Mouse (Mus musculus) CH12.LX (cell line): ENCODE results near the gene Nup50. TPM values are rescaled to one million over a fixed set of nuclear protein-coding genes. Genes with fewer than 3 reads are reported as not detected.

Source experiments
- DNase-seq: peaks from one replicate; pipeline ENCODE4 v3.0.0-alpha.2; 2013; ENCODE audit errors: extremely low read depth
- H3K27ac ChIP-seq: 2 replicates; pipeline ENCODE4 v1.5.1; 2012; ENCODE audit warnings: low read depth, mild to moderate bottlenecking, control low read depth, moderate library complexity; ENCODE audit not compliant: insufficient read depth
- H3K27me3 ChIP-seq: replicated peaks from 2 replicates; pipeline ENCODE3; 2012; ENCODE audit warnings: inconsistent platforms
- H3K36me3 ChIP-seq, 2 experiments: replicated peaks in 1 of 2; 2 replicates each; pipeline versions ENCODE3 to v1.6.1; 2012; ENCODE audit warnings: inconsistent platforms in 1 of 2, low read length in 1 of 2, mild to moderate bottlenecking in 1 of 2, mixed read lengths in 1 of 2, moderate library complexity in 1 of 2; ENCODE audit not compliant: control insufficient read depth in 1 of 2, insufficient read depth in 1 of 2
- H3K4me1 ChIP-seq, 2 experiments: 2 replicates each; pipeline ENCODE4 v1.6.1; 2012; ENCODE audit warnings: inconsistent platforms in 1 of 2, moderate library complexity in 1 of 2; ENCODE audit not compliant: insufficient read depth in 2 of 2, control insufficient read depth in 1 of 2
- H3K4me2 ChIP-seq: 2 replicates; pipeline ENCODE4 v1.6.1; 2012; ENCODE audit warnings: low read depth, mild to moderate bottlenecking, control low read depth; ENCODE audit not compliant: poor library complexity, insufficient read depth, severe bottlenecking
- H3K4me3 ChIP-seq, 3 experiments: fragments of 150-350 bp in 1 of 3; sonication (generic) in 1 of 3; replicated peaks in 1 of 3; 2 replicates each; pipeline versions ENCODE3 to v1.5.1; 2011 to 2012; ENCODE audit warnings: low read depth in 2 of 3, low read length in 2 of 3, mild to moderate bottlenecking in 2 of 3, moderate library complexity in 2 of 3, control low read depth in 1 of 3, improper control_type of control experiment in 1 of 3, inconsistent platforms in 1 of 3, mixed read lengths in 1 of 3; ENCODE audit not compliant: poor library complexity in 1 of 3
- H3K79me2 ChIP-seq: replicated peaks from 2 replicates; pipeline ENCODE4 v1.6.1; 2012; ENCODE audit warnings: mild to moderate bottlenecking, moderate library complexity; ENCODE audit not compliant: control insufficient read depth, poor library complexity, insufficient read depth, severe bottlenecking; ENCODE audit errors: extremely low read depth
- H3K9ac ChIP-seq: 2 replicates; pipeline ENCODE4 v1.6.1; 2012; ENCODE audit warnings: low read depth, mild to moderate bottlenecking, control low read depth, moderate library complexity; ENCODE audit not compliant: insufficient read depth
- H3K9me3 ChIP-seq: replicated peaks from 2 replicates; pipeline ENCODE3; 2012; ENCODE audit warnings: low read length, inconsistent platforms, mixed read lengths
- BHLHE40 ChIP-seq: IDR thresholded peaks from 2 replicates; pipeline ENCODE4 v1.6.1; 2011; ENCODE audit warnings: mild to moderate bottlenecking, low read depth, low read length, improper control_type of control experiment
- CHD1 ChIP-seq: IDR thresholded peaks from 2 replicates; pipeline ENCODE4 v1.6.1; 2012; ENCODE audit warnings: low read depth, low read length, improper control_type of control experiment, inconsistent platforms
- CHD2 ChIP-seq: IDR thresholded peaks from 2 replicates; pipeline ENCODE4 v1.6.1; 2011; ENCODE audit warnings: low read length, improper control_type of control experiment
- CTCF ChIP-seq, 2 experiments: IDR thresholded peaks in 1 of 2; conservative IDR thresholded peaks in 1 of 2; 2 replicates each; pipeline ENCODE4 v1.5.1; 2011 to 2012; ENCODE audit warnings: low read depth in 2 of 2, low read length in 2 of 2, improper control_type of control experiment in 1 of 2, inconsistent platforms in 1 of 2, mild to moderate bottlenecking in 1 of 2, moderate library complexity in 1 of 2
- E2F4 ChIP-seq: IDR thresholded peaks from 2 replicates; pipeline ENCODE4 v1.6.1; 2011; ENCODE audit warnings: low read depth, low read length, improper control_type of control experiment; ENCODE audit not compliant: insufficient replicate concordance
- EP300 ChIP-seq: IDR thresholded peaks from 2 replicates; pipeline ENCODE4 v1.6.1; 2011; ENCODE audit warnings: low read length, improper control_type of control experiment
- ETS1 ChIP-seq: conservative IDR thresholded peaks from 2 replicates; pipeline ENCODE4 v1.6.1; 2012; ENCODE audit warnings: low read depth, mild to moderate bottlenecking, inconsistent platforms, low read length, improper control_type of control experiment, moderate library complexity
- GABPA ChIP-seq: IDR thresholded peaks from 2 replicates; pipeline ENCODE4 v1.6.1; 2012; ENCODE audit warnings: low read depth, low read length, improper control_type of control experiment, inconsistent platforms; ENCODE audit not compliant: insufficient replicate concordance
- IRF4 ChIP-seq: IDR thresholded peaks from 2 replicates; pipeline ENCODE4 v1.6.1; 2014; ENCODE audit warnings: low read depth, mild to moderate bottlenecking, inconsistent platforms, low read length, improper control_type of control experiment
- JUN ChIP-seq: IDR thresholded peaks from 2 replicates; pipeline ENCODE4 v1.6.1; 2011; ENCODE audit warnings: low read depth, mild to moderate bottlenecking, low read length, improper control_type of control experiment, moderate library complexity; ENCODE audit not compliant: insufficient read depth
- KAT2A ChIP-seq: IDR thresholded peaks from 2 replicates; pipeline ENCODE4 v1.6.1; 2012; ENCODE audit warnings: low read length, improper control_type of control experiment, inconsistent platforms; ENCODE audit not compliant: insufficient replicate concordance
- MAFK ChIP-seq: IDR thresholded peaks from 2 replicates; pipeline ENCODE4 v1.6.1; 2011; ENCODE audit warnings: low read length, improper control_type of control experiment; ENCODE audit not compliant: insufficient replicate concordance
- MAX ChIP-seq: IDR thresholded peaks from 2 replicates; pipeline ENCODE4 v1.6.1; 2011; ENCODE audit warnings: low read length, improper control_type of control experiment
- MAZ ChIP-seq: IDR thresholded peaks from 2 replicates; pipeline ENCODE4 v1.6.1; 2012; ENCODE audit warnings: low read depth, mild to moderate bottlenecking, inconsistent platforms, low read length, improper control_type of control experiment, moderate library complexity
- MYC ChIP-seq: IDR thresholded peaks from 2 replicates; pipeline ENCODE4 v1.6.1; 2011; ENCODE audit warnings: low read depth, mild to moderate bottlenecking, improper control_type of control experiment, low read length
- NELFE ChIP-seq: IDR thresholded peaks from 2 replicates; pipeline ENCODE4 v1.6.1; 2011; ENCODE audit warnings: low read depth, low read length, improper control_type of control experiment
- NRF1 ChIP-seq: IDR thresholded peaks from 2 replicates; pipeline ENCODE4 v1.6.1; 2014; ENCODE audit warnings: low read depth, mild to moderate bottlenecking, inconsistent platforms, low read length, improper control_type of control experiment, moderate library complexity
- PAX5 ChIP-seq: IDR thresholded peaks from 2 replicates; pipeline ENCODE4 v1.6.1; 2012; ENCODE audit warnings: low read length, inconsistent platforms, mixed read lengths
- POLR2A ChIP-seq: IDR thresholded peaks from 2 replicates; pipeline ENCODE4 v1.6.1; 2011; ENCODE audit warnings: low read depth, mild to moderate bottlenecking, improper control_type of control experiment, low read length
- POLR2AphosphoS2 ChIP-seq: IDR thresholded peaks from 2 replicates; pipeline ENCODE4 v1.6.1; 2011; ENCODE audit warnings: low read depth, low read length, improper control_type of control experiment
- RAD21 ChIP-seq: IDR thresholded peaks from 2 replicates; pipeline ENCODE4 v1.6.1; 2011; ENCODE audit warnings: low read depth, mild to moderate bottlenecking, low read length, improper control_type of control experiment, moderate library complexity
- RCOR1 ChIP-seq: conservative IDR thresholded peaks from 2 replicates; pipeline ENCODE4 v1.6.1; 2012; ENCODE audit warnings: low read depth, mild to moderate bottlenecking, inconsistent platforms, low read length, improper control_type of control experiment
- SIN3A ChIP-seq: IDR thresholded peaks from 2 replicates; pipeline ENCODE4 v1.6.1; 2012; ENCODE audit warnings: low read length, improper control_type of control experiment, inconsistent platforms
- TCF12 ChIP-seq: IDR thresholded peaks from 2 replicates; pipeline ENCODE4 v1.6.1; 2014; ENCODE audit warnings: low read depth, mild to moderate bottlenecking, inconsistent platforms, low read length, improper control_type of control experiment
- UBTF ChIP-seq: IDR thresholded peaks from 2 replicates; pipeline ENCODE4 v1.6.1; 2012; ENCODE audit warnings: low read depth, mild to moderate bottlenecking, inconsistent platforms, low read length, improper control_type of control experiment, moderate library complexity
- ZC3H11A ChIP-seq: IDR thresholded peaks from 2 replicates; pipeline ENCODE4 v1.6.1; 2012; ENCODE audit warnings: low read depth, mild to moderate bottlenecking, inconsistent platforms, low read length, improper control_type of control experiment
- ZMIZ1 ChIP-seq: IDR thresholded peaks from 2 replicates; pipeline ENCODE4 v1.6.1; 2012; ENCODE audit warnings: low read depth, mild to moderate bottlenecking, inconsistent platforms, low read length, improper control_type of control experiment
- dilution Hi-C: fragments of 300-500 bp; cut with MboI; formaldehyde crosslinking; loops from 2 replicates; pipeline ENCODE4 v1.14.3; 2020; ENCODE audit warnings: low sequenced_read_pairs; ENCODE audit not compliant: extremely low pct_unique_long_range_greater_than_20kb, extremely low pct_ligation_motif_present
- in situ Hi-C: fragments of 300-500 bp; cut with MboI; formaldehyde crosslinking; loops from 3 replicates; pipeline ENCODE4 v1.14.3; 2019; ENCODE audit warnings: low sequenced_read_pairs, low pct_ligation_motif_present, low pct_unique_long_range_greater_than_20kb, mixed read lengths
- polyA plus RNA-seq: library from polyadenylated mRNA; unstranded; fragments of >175 nt; gene quantifications from 2 replicates; pipeline ENCODE4 v1.2.1, GENCODE M21; 2012; ENCODE audit warnings: low read depth; ENCODE audit not compliant: insufficient read length
- total RNA-seq, 2 experiments: library from RNA; depleted of rRNA; stranded (reverse); fragments of 300-350 nt in 1 of 2; fragments of >200 nt in 1 of 2; gene quantifications; 2 replicates each; pipeline ENCODE4 v1.2.3; 2012 to 2014

The Nup50 gene
- total and polyA plus RNA-seq, 3 experiments: 39.2 to 85.6 (median 43.4) TPM

GRCm38 (mm10) chr15:84942647-84943285, 19.6 kb downstream of the Nup50 start:
- dilution Hi-C loops: no loop called here
- peaks cover 43 to 69% of the 10 kb centered on the region in 2 experiments for H3K36me3 ChIP-seq
- TF ChIP-seq ZC3H11A: no peak
- TF ChIP-seq RCOR1: no peak
- no peak for TF ChIP-seq NRF1
- no peak for TF ChIP-seq UBTF
- no peak for TF ChIP-seq BHLHE40
- TF ChIP-seq CTCF (conservative IDR thresholded peaks at IDR 0.05 in 1 of 2, IDR thresholded peaks at IDR 0.05 in 1 of 2; ENCODE audit: low read depth in 2 of 2, low read length in 2 of 2): no peak
- TF ChIP-seq NELFE: no peak
- TF ChIP-seq MAX: no peak
- no peak for TF ChIP-seq TCF12
- no peak for TF ChIP-seq E2F4
- no peak for TF ChIP-seq POLR2AphosphoS2
- no peak for TF ChIP-seq CHD2
- no peak for TF ChIP-seq KAT2A
- TF ChIP-seq PAX5: no peak
- no peak for TF ChIP-seq GABPA

DNA sequence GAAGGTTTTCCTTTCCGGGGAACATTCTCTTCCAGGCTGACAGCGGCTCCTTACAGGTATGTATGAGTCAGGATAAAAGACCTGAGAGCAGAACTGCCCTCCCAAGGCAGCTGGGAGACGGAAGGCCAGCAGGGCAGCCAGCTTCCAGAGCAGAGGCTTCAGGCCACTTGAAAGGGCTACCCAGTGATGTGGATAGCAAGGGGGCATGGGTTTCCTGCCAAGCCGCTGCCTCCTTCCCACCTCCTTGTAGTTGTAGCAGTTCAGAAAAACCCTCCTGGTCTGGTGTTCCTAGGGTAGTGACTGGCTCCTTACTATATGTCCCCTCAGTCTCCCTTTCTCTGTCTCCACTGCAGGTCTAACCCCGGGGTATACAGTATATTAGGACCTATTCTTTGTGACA, 21.1 kb downstream of the Nup50 start:
- dilution Hi-C loops: no loop called here
- no peaks in the 10 kb centered on the region; a peak in 1 of 4 replicates for H3K4me1 ChIP-seq
- DNase-seq: no peak
- H3K9me3 ChIP-seq: no peaks in the 10 kb centered on the region
- no peak overlapping the region for H3K4me2 ChIP-seq
- no peak overlapping the region for H3K27ac ChIP-seq
- TF ChIP-seq ETS1: no peak
- TF ChIP-seq MAX: no peak
- no peak for TF ChIP-seq POLR2A
- TF ChIP-seq RCOR1: no peak
- no peak for TF ChIP-seq JUN
- TF ChIP-seq MAZ: no peak
- no peak for TF ChIP-seq CHD2
- no peak for TF ChIP-seq CHD1
- no peak for TF ChIP-seq CTCF (conservative IDR thresholded peaks at IDR 0.05 in 1 of 2, IDR thresholded peaks at IDR 0.05 in 1 of 2; ENCODE audit: low read depth in 2 of 2, low read length in 2 of 2)
- TF ChIP-seq PAX5: no peak
- no peak for TF ChIP-seq GABPA
- TF ChIP-seq NELFE: no peak
- TF ChIP-seq MAFK: no peak
- no peak for TF ChIP-seq RAD21
- TF ChIP-seq MYC: no peak
- TF ChIP-seq ZMIZ1: no peak
- no peak for TF ChIP-seq IRF4
- no peak for TF ChIP-seq EP300
- no peak for TF ChIP-seq SIN3A
- TF ChIP-seq, all 38 proteins: peak for 0
- Histone ChIP-seq H3K4me3 (no peak overlapping the region), H3K9ac (no peak overlapping the region), H3K36me3 (peaks cover 28 to 69% of the 10 kb centered on the region in 2 experiments), H3K79me2 (no peaks in the 10 kb centered on the region), H3K27me3 (no peaks in the 10 kb centered on the region)
- in situ Hi-C loops: no loop called here

More at GRCm38 (mm10) chr15:84942647-84943285, 19.6 kb downstream of the Nup50 start:
- in situ Hi-C loops: no loop called here
- Histone ChIP-seq H3K27ac (no peak overlapping the region), H3K4me3 (no peak overlapping the region), H3K79me2 (no peaks in the 10 kb centered on the region), H3K4me1 (no peaks in the 10 kb centered on the region; a peak in 1 of 4 replicates), H3K27me3 (no peaks in the 10 kb centered on the region), H3K4me2 (no peak overlapping the region), H3K9ac (no peak overlapping the region), H3K9me3 (no peaks in the 10 kb centered on the region)
- DNase-seq: no peak
